ENCODE assay signal across 10 mouse cellular contexts in genomic region chr2:181134591-181135445, GRCm38 (mm10). TPM values are rescaled to one million over a fixed set of nuclear protein-coding genes. Genes with fewer than 3 reads are reported as not detected.
DNase-seq lines count a peak whose midpoint lies in the region; ATAC-seq lines count a peak whose summit lies in the region.
"Had no signal": no experiment of that assay in that cellular context is flagged by ENCODE, and none has a peak within 500 bp of the region (broad histone marks: within the 10 kb centered on the region; RNA-seq: fewer than 3 reads in every experiment).

Gene Kcnq2 (minus strand): TSS chr2:181135300.

- peak within 1 kb of the TSS; percentile 51 for H3K4me3 ChIP-seq in kidney, embryonic 15.5 days (replicated peaks)
- H3K4me3 ChIP-seq in forebrain, embryonic 16.5 days (replicated peaks; ENCODE audit: low read length) = peak within 1 kb of the TSS; percentile 79
- peak within 1 kb of the TSS; percentile 43 for H3K4me3 ChIP-seq in limb, embryonic 15.5 days

- H3K4me1 ChIP-seq in kidney, embryonic 15.5 days = peaks cover 15% of the 10 kb centered on the region
- peaks cover 27% of the 10 kb centered on the region for H3K4me1 ChIP-seq in forebrain, embryonic 16.5 days (replicated peaks; ENCODE audit: control insufficient read depth, insufficient read depth, low read length)
- H3K4me1 ChIP-seq in limb, embryonic 15.5 days = peaks cover 12% of the 10 kb centered on the region

- WGBS in kidney, embryonic 15.5 days = under 1% methylated on average over 97 of the region's 104 CpGs
- WGBS in forebrain, embryonic 16.5 days = under 1% methylated on average over 90 of the region's 104 CpGs
- WGBS in limb, embryonic 15.5 days = under 1% methylated on average over 82 of the region's 104 CpGs

- H3K9me3 ChIP-seq in kidney, embryonic 15.5 days (replicated peaks) = no peaks in the 10 kb centered on the region
- H3K9me3 ChIP-seq in forebrain, embryonic 16.5 days (ENCODE audit: control insufficient read depth, low read length) = no peaks in the 10 kb centered on the region
- H3K9me3 ChIP-seq in limb, embryonic 15.5 days = no peaks in the 10 kb centered on the region

- peak within 1 kb of the TSS; percentile 86 for H3K4me2 ChIP-seq in kidney, embryonic 15.5 days
- H3K4me2 ChIP-seq in forebrain, embryonic 16.5 days (ENCODE audit: low read length) = peak within 1 kb of the TSS; percentile 69
- H3K4me2 ChIP-seq in limb, embryonic 15.5 days = peak within 1 kb of the TSS; percentile 76

- H3K27ac ChIP-seq in kidney, embryonic 15.5 days = no peak within 1 kb of the TSS
- peak within 1 kb of the TSS; percentile 95 for H3K27ac ChIP-seq in forebrain, embryonic 16.5 days (ENCODE audit: low read length)
- no peak within 1 kb of the TSS for H3K27ac ChIP-seq in limb, embryonic 15.5 days
- H3K27ac ChIP-seq: macrophage had no signal

- DNase-seq in kidney, postnatal 25 days = no peak
- peak; percentile 60 to 79 for DNase-seq in cerebellum, adult 18-20 months
- DNase-seq in ovary, postnatal 14 days (ENCODE audit: low spot score) = no peak
- DNase-seq in kidney, adult 8-10 months = no peak

- H3K36me3 ChIP-seq in kidney, embryonic 15.5 days = no peaks in the 10 kb centered on the region
- no peaks in the 10 kb centered on the region for H3K36me3 ChIP-seq in forebrain, embryonic 16.5 days (ENCODE audit: control insufficient read depth, insufficient read depth)
- H3K36me3 ChIP-seq in limb, embryonic 15.5 days = no peaks in the 10 kb centered on the region

- no peak within 1 kb of the TSS for H3K9ac ChIP-seq in kidney, embryonic 15.5 days
- H3K9ac ChIP-seq in forebrain, embryonic 16.5 days (replicated peaks; ENCODE audit: low read depth, low read length) = peak within 1 kb of the TSS; percentile 93
- H3K9ac ChIP-seq in limb, embryonic 15.5 days = no peak within 1 kb of the TSS

- ATAC-seq in kidney, embryonic 15.5 days (replicated peaks; ENCODE audit: low FRiP score) = no peak
- ATAC-seq in forebrain, embryonic 16.5 days = peak; percentile 61
- ATAC-seq in limb, embryonic 15.5 days (ENCODE audit: insufficient number of reproducible peaks, low FRiP score, low TSS enrichment, low read depth) = no peak
- ATAC-seq in megakaryocyte-erythroid progenitor cell, adult 5-6 weeks (replicated peaks; ENCODE audit: low FRiP score, low TSS enrichment, poor library complexity, severe bottlenecking) = no peak
- ATAC-seq: Patski had no signal

- H3K27me3 ChIP-seq in kidney, embryonic 15.5 days = peaks cover 81% of the 10 kb centered on the region
- H3K27me3 ChIP-seq in forebrain, embryonic 16.5 days (replicated peaks; ENCODE audit: control insufficient read depth, insufficient read depth, low read length) = peaks cover 21% of the 10 kb centered on the region
- H3K27me3 ChIP-seq in limb, embryonic 15.5 days = peaks cover 70% of the 10 kb centered on the region

RNA-seq across cellular contexts. Expression of gene Kcnq2, which starts in this region (rescaled TPM):
- polyA plus RNA-seq in kidney, embryonic 15.5 days (2015; fragmentation: Nextera tagmentation; extraction: Ambion mirVana) = 0.33 and 0.68 TPM in 2 replicates
- 45.5 and 54.9 TPM in 2 replicates for polyA plus RNA-seq in forebrain, embryonic 16.5 days (2015; fragmentation: Nextera tagmentation; extraction: Ambion mirVana)
- polyA plus RNA-seq in limb, embryonic 15.5 days (2015; fragmentation: Nextera tagmentation; extraction: Ambion mirVana) = 0.15 TPM in 1 of 2 replicates, not detected in the other
- not detected in 2 replicates for total RNA-seq in megakaryocyte-erythroid progenitor cell, adult 5-6 weeks (2014; fragmentation: Nextera tagmentation)
- not detected in 2 replicates for total RNA-seq in megakaryocyte-erythroid progenitor cell, adult 5-6 weeks (2017)
- polyA plus RNA-seq: macrophage had no signal

Comparison
In these comparisons a context has a peak if more than half of its experiments do, and no peak if none do; other contexts are left out.
1. RNA of gene Kcnq2 (polyA plus RNA-seq): 45.5 to 54.9 TPM in forebrain, embryonic 16.5 days; 0.33 to 0.68 TPM in kidney, embryonic 15.5 days and 0.15 TPM in limb, embryonic 15.5 days; every median in the first group is over 10 times any median in the second.
2. DNase-seq: peak in cerebellum, adult 18-20 months (2 of 2); none in kidney, postnatal 25 days (0 of 2), ovary, postnatal 14 days (single experiment) and kidney, adult 8-10 months (0 of 2).
3. Peak in every context shown above with its lines, with median percentiles within 50 percentile points of each other: H3K4me2 ChIP-seq and H3K4me3 ChIP-seq.